Mouse (Mus musculus): ENCODE measurements around the gene Zcchc7.

DNA sequence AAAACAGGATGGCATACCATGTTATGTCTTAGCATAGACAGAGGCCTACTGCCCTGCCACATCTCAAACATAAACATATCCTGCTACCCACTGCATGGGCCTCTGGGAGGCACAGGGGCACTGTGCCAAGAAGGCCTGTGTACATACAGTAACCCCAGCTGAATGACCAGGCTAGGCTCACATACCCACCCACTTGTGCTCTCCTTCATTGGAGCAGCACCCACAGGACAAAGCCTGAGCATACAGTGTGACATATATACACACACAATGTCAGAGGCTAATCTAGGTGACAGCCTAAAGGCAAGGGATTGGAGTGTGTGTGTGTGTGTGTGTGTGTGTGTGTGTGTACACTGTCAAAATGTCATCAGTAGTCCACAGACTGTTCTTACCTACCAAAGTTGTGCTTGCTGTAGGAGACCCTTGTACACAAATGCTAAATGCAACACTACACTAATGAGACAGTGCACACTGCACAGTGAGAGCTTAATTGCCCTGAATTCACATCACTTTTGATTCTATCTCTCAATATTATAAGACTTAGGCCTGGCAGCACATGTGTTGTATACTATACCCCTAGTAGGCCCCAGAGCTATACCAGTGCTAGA, 46.5 kb upstream of the Zcchc7 start:
- no peak for TF ChIP-seq CTCF (IDR thresholded peaks at IDR 0.05 in 2 of 3, conservative IDR thresholded peaks at IDR 0.05 in 1 of 3; ENCODE audit: control insufficient read depth in 1 of 3, insufficient read depth in 1 of 3, low read depth in 2 of 3, low read length in 3 of 3, poor library complexity in 1 of 3, severe bottlenecking in 1 of 3)
- no peak for TF ChIP-seq MAX (IDR thresholded peaks at IDR 0.05; ENCODE audit: low read length)
- TF ChIP-seq POLR2A (IDR thresholded peaks at IDR 0.05; ENCODE audit: control insufficient read depth in 1 of 2, insufficient read depth in 1 of 2, low read depth in 1 of 2, low read length in 2 of 2, poor library complexity in 1 of 2), result no peak

Measured in MEL (cell line).